Mouse (Mus musculus): ENCODE data around the gene Mast4. TPM values are rescaled to one million over a fixed set of nuclear protein-coding genes. Genes with fewer than 3 reads are reported as not detected.
"Not testable (repeated sequence)": the region's sequence is repeated elsewhere in the genome, so short reads cannot be mapped to it uniquely, and the experiment has no call there.

The Mast4 gene
- 34.0 and 41.8 TPM in 2 replicates for polyA plus RNA-seq (2014; fragmentation: Nextera tagmentation; extraction: Ambion mirVana)

- H3K27ac ChIP-seq (replicated peaks; ENCODE audit: low read depth, low read length): peak within 1 kb of the TSS; percentile 52; the same call in 1 of the 2 replicates
- peaks cover 19% of the 10 kb centered on the region for H3K27me3 ChIP-seq (ENCODE audit: control insufficient read depth, insufficient read depth, low read length)
- H3K4me1 ChIP-seq (ENCODE audit: control insufficient read depth, insufficient read depth, low read length): peaks cover 17% of the 10 kb centered on the region
- no peaks in the 10 kb centered on the region for H3K36me3 ChIP-seq (ENCODE audit: control insufficient read depth, insufficient read depth, low read length)
- WGBS: under 1% methylated on average over 44 of the region's 44 CpGs
- DNase-seq (peak; percentile 91), ATAC-seq (ENCODE audit: low FRiP score, low TSS enrichment) (peak; percentile 95)
- H3K9ac ChIP-seq (replicated peaks; ENCODE audit: low read length): peak within 1 kb of the TSS; percentile 68
- H3K9me3 ChIP-seq (ENCODE audit: control insufficient read depth, low read length): no peaks in the 10 kb centered on the region
- peak within 1 kb of the TSS; percentile 96 for H3K4me2 ChIP-seq (ENCODE audit: low read length)
- H3K4me3 ChIP-seq (replicated peaks; ENCODE audit: low read depth, low read length): peak within 1 kb of the TSS; percentile 75
Measured at GRCm38 (mm10) chr13:103334392-103334686, at the start of gene Mast4. Mast4 (minus strand) TSS chr13:103334497.

- H3K4me1 ChIP-seq (ENCODE audit: control insufficient read depth, insufficient read depth, low read length): no peaks in the 10 kb centered on the region
- H3K27ac ChIP-seq (replicated peaks; ENCODE audit: low read depth, low read length): no peak overlapping the region
- H3K27me3 ChIP-seq (ENCODE audit: control insufficient read depth, insufficient read depth, low read length): no peaks in the 10 kb centered on the region
- H3K9me3 ChIP-seq (ENCODE audit: control insufficient read depth, low read length): no peaks in the 10 kb centered on the region
- DNase-seq (no peak), ATAC-seq (ENCODE audit: low FRiP score, low TSS enrichment) (no peak)
- H3K4me2 ChIP-seq (ENCODE audit: low read length): no peak overlapping the region
- WGBS: 50% methylated on average over 1 of the region's 1 CpGs
- H3K36me3 ChIP-seq (ENCODE audit: control insufficient read depth, insufficient read depth, low read length): no peaks in the 10 kb centered on the region
- H3K9ac ChIP-seq (replicated peaks; ENCODE audit: low read length): no peak overlapping the region
- no peak overlapping the region for H3K4me3 ChIP-seq (replicated peaks; ENCODE audit: low read depth, low read length)
Measured at GRCm38 (mm10) chr13:103374495-103374894, 40.2 kb upstream of the Mast4 start.

- no peak for DNase-seq
- no peak overlapping the region for H3K4me3 ChIP-seq (replicated peaks; ENCODE audit: low read depth, low read length)
- no peak for ATAC-seq (ENCODE audit: low FRiP score, low TSS enrichment)
- no peak overlapping the region for H3K9ac ChIP-seq (replicated peaks; ENCODE audit: low read length)
- WGBS: 79% methylated on average over 7 of the region's 7 CpGs
- H3K36me3 ChIP-seq (ENCODE audit: control insufficient read depth, insufficient read depth, low read length): no peaks in the 10 kb centered on the region
- no peak overlapping the region for H3K4me2 ChIP-seq (ENCODE audit: low read length)
- no peaks in the 10 kb centered on the region for H3K27me3 ChIP-seq (ENCODE audit: control insufficient read depth, insufficient read depth, low read length)
- H3K27ac ChIP-seq (replicated peaks; ENCODE audit: low read depth, low read length): no peak overlapping the region
- no peaks in the 10 kb centered on the region for H3K9me3 ChIP-seq (ENCODE audit: control insufficient read depth, low read length)
- H3K4me1 ChIP-seq (ENCODE audit: control insufficient read depth, insufficient read depth, low read length): no peaks in the 10 kb centered on the region
Measured at GRCm38 (mm10) chr13:103369194-103369593, 34.9 kb upstream of the Mast4 start.

- DNase-seq: no peak
- Histone ChIP-seq H3K9me3 (ENCODE audit: control insufficient read depth, low read length) (no peaks in the 10 kb centered on the region), H3K9ac (replicated peaks; ENCODE audit: low read length) (no peak overlapping the region), H3K4me2 (ENCODE audit: low read length) (no peak overlapping the region), H3K27me3 (ENCODE audit: control insufficient read depth, insufficient read depth, low read length) (no peaks in the 10 kb centered on the region), H3K36me3 (ENCODE audit: control insufficient read depth, insufficient read depth, low read length) (no peaks in the 10 kb centered on the region), H3K4me1 (ENCODE audit: control insufficient read depth, insufficient read depth, low read length) (no peaks in the 10 kb centered on the region), H3K27ac (replicated peaks; ENCODE audit: low read depth, low read length) (no peak overlapping the region), H3K4me3 (replicated peaks; ENCODE audit: low read depth, low read length) (no peak overlapping the region)
- no peak for ATAC-seq (ENCODE audit: low FRiP score, low TSS enrichment)
- 88% methylated on average over 10 of the region's 10 CpGs for WGBS
Measured at GRCm38 (mm10) chr13:103363181-103363580, 28.9 kb upstream of the Mast4 start.

GRCm38 (mm10) chr13:103357415-103357814, 23.1 kb upstream of the Mast4 start:
- not testable (repeated sequence) for H3K27ac ChIP-seq (replicated peaks; ENCODE audit: low read depth, low read length); H3K9ac ChIP-seq (replicated peaks; ENCODE audit: low read length); H3K4me1 ChIP-seq (ENCODE audit: control insufficient read depth, insufficient read depth, low read length); H3K36me3 ChIP-seq (ENCODE audit: control insufficient read depth, insufficient read depth, low read length); H3K4me3 ChIP-seq (replicated peaks; ENCODE audit: low read depth, low read length); ATAC-seq (ENCODE audit: low FRiP score, low TSS enrichment); DNase-seq; H3K9me3 ChIP-seq (ENCODE audit: control insufficient read depth, low read length); H3K4me2 ChIP-seq (ENCODE audit: low read length); H3K27me3 ChIP-seq (ENCODE audit: control insufficient read depth, insufficient read depth, low read length)
- WGBS: 97% methylated on average over 16 of the region's 16 CpGs

GRCm38 (mm10) chr13:103356909-103357308, 22.6 kb upstream of the Mast4 start:
- ATAC-seq (ENCODE audit: low FRiP score, low TSS enrichment); H3K27ac ChIP-seq (replicated peaks; ENCODE audit: low read depth, low read length); H3K4me3 ChIP-seq (replicated peaks; ENCODE audit: low read depth, low read length); H3K4me2 ChIP-seq (ENCODE audit: low read length); H3K27me3 ChIP-seq (ENCODE audit: control insufficient read depth, insufficient read depth, low read length); H3K36me3 ChIP-seq (ENCODE audit: control insufficient read depth, insufficient read depth, low read length); H3K9ac ChIP-seq (replicated peaks; ENCODE audit: low read length); H3K4me1 ChIP-seq (ENCODE audit: control insufficient read depth, insufficient read depth, low read length); DNase-seq; H3K9me3 ChIP-seq (ENCODE audit: control insufficient read depth, low read length): not testable (repeated sequence)
- 95% methylated on average over 5 of the region's 6 CpGs for WGBS

- WGBS: 64% methylated on average over 3 of the region's 3 CpGs
- H3K4me1 ChIP-seq (ENCODE audit: control insufficient read depth, insufficient read depth, low read length): no peaks in the 10 kb centered on the region
- H3K4me3 ChIP-seq (replicated peaks; ENCODE audit: low read depth, low read length): no peak overlapping the region
- H3K36me3 ChIP-seq (ENCODE audit: control insufficient read depth, insufficient read depth, low read length): no peaks in the 10 kb centered on the region
- no peak overlapping the region for H3K4me2 ChIP-seq (ENCODE audit: low read length)
- ATAC-seq (ENCODE audit: low FRiP score, low TSS enrichment) (no peak), DNase-seq (no peak)
- no peaks in the 10 kb centered on the region for H3K9me3 ChIP-seq (ENCODE audit: control insufficient read depth, low read length)
- no peak overlapping the region for H3K27ac ChIP-seq (replicated peaks; ENCODE audit: low read depth, low read length)
- H3K9ac ChIP-seq (replicated peaks; ENCODE audit: low read length): no peak overlapping the region
- no peaks in the 10 kb centered on the region for H3K27me3 ChIP-seq (ENCODE audit: control insufficient read depth, insufficient read depth, low read length)
Measured at GRCm38 (mm10) chr13:103354737-103355136, 20.4 kb upstream of the Mast4 start.

GRCm38 (mm10) chr13:103344749-103345148, 10.5 kb upstream of the Mast4 start:
- ATAC-seq (ENCODE audit: low FRiP score, low TSS enrichment) (no peak), DNase-seq (no peak)
- WGBS: 94% methylated on average over 8 of the region's 8 CpGs
- Histone ChIP-seq H3K27me3 (ENCODE audit: control insufficient read depth, insufficient read depth, low read length) (no peaks in the 10 kb centered on the region), H3K9me3 (ENCODE audit: control insufficient read depth, low read length) (no peaks in the 10 kb centered on the region), H3K4me3 (replicated peaks; ENCODE audit: low read depth, low read length) (no peak overlapping the region), H3K9ac (replicated peaks; ENCODE audit: low read length) (no peak overlapping the region), H3K4me2 (ENCODE audit: low read length) (no peak overlapping the region), H3K27ac (replicated peaks; ENCODE audit: low read depth, low read length) (no peak overlapping the region), H3K4me1 (ENCODE audit: control insufficient read depth, insufficient read depth, low read length) (no peaks in the 10 kb centered on the region), H3K36me3 (ENCODE audit: control insufficient read depth, insufficient read depth, low read length) (no peaks in the 10 kb centered on the region)

GRCm38 (mm10) chr13:103344006-103344720, 9.9 kb upstream of the Mast4 start:
- H3K4me1 ChIP-seq (ENCODE audit: control insufficient read depth, insufficient read depth, low read length): no peaks in the 10 kb centered on the region
- H3K4me3 ChIP-seq (replicated peaks; ENCODE audit: low read depth, low read length): no peak overlapping the region
- no peaks in the 10 kb centered on the region for H3K36me3 ChIP-seq (ENCODE audit: control insufficient read depth, insufficient read depth, low read length)
- WGBS: 94% methylated on average over 8 of the region's 8 CpGs
- no peak overlapping the region for H3K27ac ChIP-seq (replicated peaks; ENCODE audit: low read depth, low read length)
- H3K4me2 ChIP-seq (ENCODE audit: low read length): no peak overlapping the region
- no peaks in the 10 kb centered on the region for H3K27me3 ChIP-seq (ENCODE audit: control insufficient read depth, insufficient read depth, low read length)
- no peak for DNase-seq
- no peaks in the 10 kb centered on the region for H3K9me3 ChIP-seq (ENCODE audit: control insufficient read depth, low read length)
- H3K9ac ChIP-seq (replicated peaks; ENCODE audit: low read length): no peak overlapping the region
- ATAC-seq (ENCODE audit: low FRiP score, low TSS enrichment): no peak

All from midbrain, embryonic 14.5 days (tissue).